Mouse (Mus musculus): ENCODE measurements around the gene Ergic1. TPM values are rescaled to one million over a fixed set of nuclear protein-coding genes. Genes with fewer than 3 reads are reported as not detected.

Ergic1 gene
- total and polyA plus RNA-seq, 3 experiments = 53.6 to 64.4 (median 59.4) TPM

DNA sequence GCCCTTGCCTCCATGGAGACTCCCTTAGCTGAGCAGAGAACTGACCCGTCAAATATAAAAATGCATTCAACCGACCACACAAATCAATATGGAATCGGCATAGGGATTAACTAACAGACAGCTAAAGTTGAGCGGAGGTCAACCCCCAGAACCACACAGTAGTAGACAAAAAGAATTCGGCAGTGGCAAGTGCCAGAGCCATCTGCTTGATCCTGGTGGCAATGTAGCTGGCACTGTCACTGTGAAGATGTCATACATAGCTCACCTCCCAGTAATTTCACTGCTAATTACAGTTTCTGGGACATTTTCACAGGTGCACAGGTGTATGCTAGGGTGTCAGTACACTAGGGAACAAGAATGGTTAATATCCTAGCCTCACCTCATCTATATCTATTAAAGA is 21.2 kb upstream of the Ergic1 start:
- Histone ChIP-seq H3K27me3 (ENCODE audit: control insufficient read depth, insufficient read depth, low read length) (no peaks in the 10 kb centered on the region), H3K27ac (no peak overlapping the region), H3K4me1 (ENCODE audit: control insufficient read depth, insufficient read depth, low read length) (peaks cover 8% of the 10 kb centered on the region), H3K79me2 (replicated peaks; ENCODE audit: control insufficient read depth, insufficient read depth, low read length) (no peaks in the 10 kb centered on the region), H3K9ac (ENCODE audit: low read depth, low read length) (no peak overlapping the region), H3K4me3 (no peak overlapping the region), H3K36me3 (ENCODE audit: control insufficient read depth, insufficient read depth, low read length) (no peaks in the 10 kb centered on the region)
- 87% methylated on average over 5 of the region's 5 CpGs for WGBS
- DNase-seq = no peak
- TF ChIP-seq EP300 (IDR thresholded peaks at IDR 0.05; ENCODE audit: insufficient read depth, low read depth, low read length) = no peak
- no peak for TF ChIP-seq CTCF (IDR thresholded peaks at IDR 0.05)
- TF ChIP-seq POLR2A (IDR thresholded peaks at IDR 0.05; ENCODE audit: insufficient read depth, low read depth, low read length) = no peak
- intact Hi-C loops (cut with DNase I) = no loop called here

DNA sequence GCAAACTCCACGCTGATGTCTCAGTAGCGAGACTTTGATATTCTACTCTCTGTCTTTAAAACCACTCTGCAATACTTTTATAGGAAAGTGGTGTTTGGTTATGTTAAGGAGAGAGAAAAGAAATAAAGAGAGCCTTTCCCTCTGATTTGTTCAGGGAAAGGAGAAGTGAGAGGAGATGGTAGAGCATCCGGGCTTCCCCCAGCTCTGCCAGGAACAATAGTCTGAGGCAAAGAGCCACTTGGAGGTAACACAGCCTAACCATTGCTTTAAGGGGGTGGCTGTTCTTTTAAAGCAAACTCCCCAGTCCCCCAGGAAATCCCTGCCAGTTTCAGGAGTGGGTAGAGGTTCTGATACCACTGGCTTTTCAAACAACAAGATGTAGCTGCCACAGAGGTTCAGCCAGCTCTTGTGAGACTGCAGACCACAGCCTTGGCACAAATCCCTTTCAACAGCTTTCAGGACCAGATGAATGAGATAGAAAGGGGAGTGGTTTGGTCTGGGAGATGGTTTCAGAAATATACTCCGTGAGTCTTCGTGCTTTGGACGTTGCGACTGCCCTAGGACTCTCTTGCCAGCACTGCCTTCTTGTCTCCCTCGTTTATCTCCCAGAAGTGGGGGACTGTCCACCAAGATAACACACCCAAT is 16.8 kb upstream of the Ergic1 start:
- Histone ChIP-seq H3K27me3 (ENCODE audit: control insufficient read depth, insufficient read depth, low read length) (no peaks in the 10 kb centered on the region), H3K9ac (ENCODE audit: low read depth, low read length) (no peak overlapping the region), H3K4me3 (no peak overlapping the region), H3K4me1 (ENCODE audit: control insufficient read depth, insufficient read depth, low read length) (peaks cover 13% of the 10 kb centered on the region), H3K27ac (peak overlapping the region; percentile 44), H3K36me3 (ENCODE audit: control insufficient read depth, insufficient read depth, low read length) (no peaks in the 10 kb centered on the region), H3K79me2 (replicated peaks; ENCODE audit: control insufficient read depth, insufficient read depth, low read length) (no peaks in the 10 kb centered on the region)
- no peak for DNase-seq
- TF ChIP-seq CTCF (IDR thresholded peaks at IDR 0.05) = no peak
- TF ChIP-seq EP300 (IDR thresholded peaks at IDR 0.05; ENCODE audit: insufficient read depth, low read depth, low read length) = no peak
- intact Hi-C loops (cut with DNase I) = no loop called here
- WGBS = 37% methylated on average over 8 of the region's 8 CpGs

GRCm38 (mm10) chr17:26547771-26548170 is 13.5 kb upstream of the Ergic1 start:
- Histone ChIP-seq H3K4me1 (ENCODE audit: control insufficient read depth, insufficient read depth, low read length) (peaks cover 13% of the 10 kb centered on the region), H3K27ac (peak overlapping the region; percentile 94), H3K79me2 (replicated peaks; ENCODE audit: control insufficient read depth, insufficient read depth, low read length) (no peaks in the 10 kb centered on the region), H3K9ac (ENCODE audit: low read depth, low read length) (no peak overlapping the region), H3K27me3 (ENCODE audit: control insufficient read depth, insufficient read depth, low read length) (no peaks in the 10 kb centered on the region), H3K36me3 (ENCODE audit: control insufficient read depth, insufficient read depth, low read length) (no peaks in the 10 kb centered on the region), H3K4me3 (peak overlapping the region; percentile 29)
- peak; percentile 69 to 81 for DNase-seq
- WGBS = 37% methylated on average over 7 of the region's 7 CpGs
- intact Hi-C loops (cut with DNase I) = loop anchor here (1.0 to 2.0 kb wide), 5 partner anchors 35 to 82 kb away; no protein-coding TSS in a partner anchor
- peak; percentile 62; the same call in 1 of the 2 replicates for TF ChIP-seq POLR2A (IDR thresholded peaks at IDR 0.05; ENCODE audit: insufficient read depth, low read depth, low read length)
- TF ChIP-seq CTCF (IDR thresholded peaks at IDR 0.05) = no peak
- TF ChIP-seq EP300 (IDR thresholded peaks at IDR 0.05; ENCODE audit: insufficient read depth, low read depth, low read length) = peak; percentile 99

DNA sequence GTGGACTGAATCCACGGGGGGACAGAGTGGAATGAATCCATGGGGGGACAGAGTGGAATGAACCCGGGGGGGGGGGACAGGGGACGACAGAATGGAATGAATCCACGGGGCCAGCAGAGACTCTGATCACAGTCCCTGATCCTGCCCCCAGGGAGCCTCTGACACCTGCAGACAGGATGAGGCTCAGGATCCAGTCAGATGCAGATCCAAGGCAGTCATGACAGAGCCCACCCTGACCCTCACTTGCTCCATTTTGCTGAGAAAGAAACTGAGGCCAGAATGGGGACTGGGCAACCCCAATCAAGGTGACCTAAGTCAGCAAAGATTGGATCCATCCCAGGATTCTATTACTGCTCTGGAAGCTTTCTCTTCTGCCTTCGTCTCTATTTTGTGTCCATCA is 12.7 kb upstream of the Ergic1 start:
- WGBS = 25% methylated on average over 5 of the region's 5 CpGs
- intact Hi-C loops (cut with DNase I) = loop anchor here (1.0 to 2.0 kb wide), 2 partner anchors 34 to 69 kb away; no protein-coding TSS in a partner anchor

DNA sequence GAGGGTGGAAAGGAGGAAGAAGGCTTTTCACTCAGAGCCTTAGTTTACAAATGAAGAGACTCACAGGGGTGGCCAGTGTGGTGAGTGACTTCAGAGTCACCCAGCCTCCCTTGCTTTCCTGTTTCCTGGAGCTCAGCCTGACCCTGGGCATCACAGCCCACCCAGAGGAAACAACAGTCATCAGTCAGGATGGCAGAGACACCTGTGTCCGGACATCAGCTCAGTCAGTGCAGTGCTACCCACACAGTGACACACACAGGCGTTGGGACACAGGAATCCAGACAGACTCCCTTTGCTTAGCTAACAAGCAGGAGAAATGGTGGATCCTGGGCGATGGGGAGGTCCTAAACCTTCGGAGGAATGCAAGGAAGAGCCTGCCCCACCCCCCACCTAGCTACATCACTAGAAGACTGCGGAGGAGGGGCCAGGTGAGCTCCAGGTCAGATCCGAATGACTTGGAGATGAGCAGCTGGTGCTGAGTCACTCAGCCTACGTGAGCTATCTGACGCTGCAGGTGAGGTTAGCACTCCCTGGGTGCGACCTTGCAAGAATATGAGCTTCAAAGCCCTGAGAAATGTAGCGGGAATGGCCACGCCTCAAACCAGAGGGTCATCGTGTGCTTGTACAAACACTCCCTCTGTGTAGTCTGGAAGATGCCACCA is 12.0 kb upstream of the Ergic1 start:
- H3K79me2 ChIP-seq (replicated peaks; ENCODE audit: control insufficient read depth, insufficient read depth, low read length) = no peaks in the 10 kb centered on the region
- WGBS = 54% methylated on average over 12 of the region's 12 CpGs
- no peaks in the 10 kb centered on the region for H3K36me3 ChIP-seq (ENCODE audit: control insufficient read depth, insufficient read depth, low read length)
- H3K9ac ChIP-seq (ENCODE audit: low read depth, low read length) = no peak overlapping the region
- no peaks in the 10 kb centered on the region for H3K27me3 ChIP-seq (ENCODE audit: control insufficient read depth, insufficient read depth, low read length)
- intact Hi-C loops (cut with DNase I) = loop anchor here (2.0 kb wide), 1 partner anchor 34 kb away; no protein-coding TSS in a partner anchor
- peak overlapping the region; percentile 60 for H3K27ac ChIP-seq
- peak in 1 of 2 experiments; percentile 32 for DNase-seq
- H3K4me3 ChIP-seq = no peak overlapping the region
- no peak for TF ChIP-seq CTCF (IDR thresholded peaks at IDR 0.05)
- TF ChIP-seq POLR2A (IDR thresholded peaks at IDR 0.05; ENCODE audit: insufficient read depth, low read depth, low read length) = no peak
- TF ChIP-seq EP300 (IDR thresholded peaks at IDR 0.05; ENCODE audit: insufficient read depth, low read depth, low read length) = no peak
- peaks cover 13% of the 10 kb centered on the region for H3K4me1 ChIP-seq (ENCODE audit: control insufficient read depth, insufficient read depth, low read length)

More for the DNA sequence above, 12.7 kb upstream of the Ergic1 start:
- DNase-seq = peak in 1 of 2 experiments; percentile 23
- Histone ChIP-seq H3K4me3 (no peak overlapping the region), H3K27ac (peak overlapping the region; percentile 60), H3K4me1 (ENCODE audit: control insufficient read depth, insufficient read depth, low read length) (peaks cover 13% of the 10 kb centered on the region), H3K27me3 (ENCODE audit: control insufficient read depth, insufficient read depth, low read length) (no peaks in the 10 kb centered on the region), H3K9ac (ENCODE audit: low read depth, low read length) (no peak overlapping the region), H3K36me3 (ENCODE audit: control insufficient read depth, insufficient read depth, low read length) (no peaks in the 10 kb centered on the region), H3K79me2 (replicated peaks; ENCODE audit: control insufficient read depth, insufficient read depth, low read length) (no peaks in the 10 kb centered on the region)
- TF ChIP-seq POLR2A (IDR thresholded peaks at IDR 0.05; ENCODE audit: insufficient read depth, low read depth, low read length) (no peak), CTCF (IDR thresholded peaks at IDR 0.05) (no peak), EP300 (IDR thresholded peaks at IDR 0.05; ENCODE audit: insufficient read depth, low read depth, low read length) (no peak)

GRCm38 (mm10) chr17:26551104-26551503 is 10.2 kb upstream of the Ergic1 start:
- Histone ChIP-seq H3K4me3 (no peak overlapping the region), H3K36me3 (ENCODE audit: control insufficient read depth, insufficient read depth, low read length) (no peaks in the 10 kb centered on the region), H3K27me3 (ENCODE audit: control insufficient read depth, insufficient read depth, low read length) (no peaks in the 10 kb centered on the region), H3K27ac (no peak overlapping the region), H3K9ac (ENCODE audit: low read depth, low read length) (no peak overlapping the region), H3K4me1 (ENCODE audit: control insufficient read depth, insufficient read depth, low read length) (peaks cover 10% of the 10 kb centered on the region), H3K79me2 (replicated peaks; ENCODE audit: control insufficient read depth, insufficient read depth, low read length) (no peaks in the 10 kb centered on the region)
- WGBS = 94% methylated on average over 6 of the region's 6 CpGs
- no peak for TF ChIP-seq EP300 (IDR thresholded peaks at IDR 0.05; ENCODE audit: insufficient read depth, low read depth, low read length)
- TF ChIP-seq CTCF (IDR thresholded peaks at IDR 0.05) = no peak
- no peak for TF ChIP-seq POLR2A (IDR thresholded peaks at IDR 0.05; ENCODE audit: insufficient read depth, low read depth, low read length)
- no peak for DNase-seq
- intact Hi-C loops (cut with DNase I) = no loop called here

Measured in heart, adult 2 months (tissue).